Mouse (Mus musculus) heart, embryonic 12.5 days (tissue): ENCODE results near the gene Taf9b. TPM values are rescaled to one million over a fixed set of nuclear protein-coding genes. Genes with fewer than 3 reads are reported as not detected.

ENCODE experiments used
- polyA plus RNA-seq: library from polyadenylated mRNA; unstranded; fragments of >200 nt; fragmentation: Nextera tagmentation; extraction: Ambion mirVana; gene quantifications from 2 replicates; pipeline ENCODE4 v1.2.1, GENCODE M21; 2016

The Taf9b gene
- polyA plus RNA-seq, 1 experiment from 2014 or later, result 21.6 TPM

Other genes with a start within 250 kb of the Taf9b start
- 52.3 and 54.1 TPM in 2 replicates for gene Magt1, start 209.3 kb downstream of the Taf9b start, polyA plus RNA-seq
- 775 and 814 TPM in 2 replicates for gene Cox7b, start 205.5 kb downstream of the Taf9b start, polyA plus RNA-seq
- gene Atp7a, start 193.9 kb downstream of the Taf9b start, polyA plus RNA-seq, result 20.0 and 20.3 TPM in 2 replicates
- 0.33 and 0.49 TPM in 2 replicates for gene Tlr13, start 78.0 kb downstream of the Taf9b start, polyA plus RNA-seq
- gene Pgk1, start 34.1 kb downstream of the Taf9b start, polyA plus RNA-seq, result 680 and 691 TPM in 2 replicates
- gene Fnd3c2, start 34.2 kb upstream of the Taf9b start, polyA plus RNA-seq, result not detected in 2 replicates